Mouse (Mus musculus) stomach, embryonic 14.5 days (tissue): ENCODE results near the gene Spem1. TPM values are rescaled to one million over a fixed set of nuclear protein-coding genes. Genes with fewer than 3 reads are reported as not detected.

ENCODE experiments used
- ATAC-seq: fragments of 200-750 bp; cut with Nextera tagmentation; 2 replicates; pipeline ENCODE4 v1.8.0; 2017; ENCODE audit warnings: low read depth, moderate TSS enrichment; ENCODE audit not compliant: insufficient number of reproducible peaks, insufficient read depth, low FRiP score
- H3K27ac ChIP-seq: fragments of 300-500 bp; sonication (generic); 2 replicates; pipeline ENCODE4 v1.5.1; 2014; ENCODE audit warnings: mild to moderate bottlenecking, low read length, moderate library complexity, mixed read lengths
- H3K27me3 ChIP-seq: fragments of 300-500 bp; sonication (generic); 2 replicates; pipeline ENCODE4 v1.6.1; 2014; ENCODE audit warnings: low read length, control low read depth, mixed read lengths; ENCODE audit not compliant: control insufficient read depth, insufficient read depth
- H3K36me3 ChIP-seq: fragments of 300-500 bp; sonication (generic); 2 replicates; pipeline ENCODE4 v1.6.1; 2014; ENCODE audit warnings: mild to moderate bottlenecking, control low read depth, low read length, moderate library complexity, mixed read lengths; ENCODE audit not compliant: control insufficient read depth, insufficient read depth
- H3K4me1 ChIP-seq: fragments of 300-500 bp; sonication (generic); 2 replicates; pipeline ENCODE4 v1.6.1; 2014; ENCODE audit warnings: low read length, control low read depth, mixed read lengths; ENCODE audit not compliant: control insufficient read depth, insufficient read depth
- H3K4me2 ChIP-seq: fragments of 300-500 bp; sonication (generic); replicated peaks from 2 replicates; pipeline ENCODE4 v1.6.1; 2014; ENCODE audit warnings: low read depth, low read length, control low read depth
- H3K4me3 ChIP-seq: fragments of 300-500 bp; sonication (generic); 2 replicates; pipeline ENCODE4 v1.5.1; 2014; ENCODE audit warnings: low read depth, low read length, control low read depth
- H3K9ac ChIP-seq: fragments of 300-500 bp; sonication (generic); replicated peaks from 2 replicates; pipeline ENCODE4 v1.6.1; 2014; ENCODE audit warnings: low read depth, mild to moderate bottlenecking, control low read depth, low read length, moderate library complexity, mixed read lengths
- H3K9me3 ChIP-seq: fragments of 300-500 bp; sonication (generic); 2 replicates; pipeline ENCODE4 v1.6.1; 2016; ENCODE audit warnings: low read depth, low read length, control low read depth; ENCODE audit not compliant: control insufficient read depth
- WGBS: fragments of 180-500 bp; shearing (Covaris S2); extraction: QIAGEN DNeasy Blood & Tissue Kit; methylation state at CpG from one replicate; pipeline ENCODE4 v1.1.7; 2014; 5-methylcytosine and 5-hydroxymethylcytosine counted together
- polyA plus RNA-seq: library from polyadenylated mRNA; unstranded; fragments of >200 nt; fragmentation: Nextera tagmentation; extraction: Ambion mirVana; gene quantifications from 2 replicates; pipeline ENCODE4 v1.2.1, GENCODE M21; 2014

The Spem1 gene
- polyA plus RNA-seq, 1 experiment from 2014 or later = 0.41 TPM

- H3K4me3 ChIP-seq = no peak overlapping the region
- no peak overlapping the region for H3K27ac ChIP-seq
- H3K36me3 ChIP-seq = peaks cover 22% of the 10 kb centered on the region; the same call in 1 of the 2 replicates
- no peaks in the 10 kb centered on the region for H3K9me3 ChIP-seq
- H3K27me3 ChIP-seq = 0 out of 2 replicates have a peak, but pooled peaks cover 4% of the 10 kb centered on the region
- WGBS = 78% methylated on average over 10 of the region's 10 CpGs
- H3K4me1 ChIP-seq = no peaks in the 10 kb centered on the region
- no peak for ATAC-seq
- no peak overlapping the region for H3K4me2 ChIP-seq
- no peak overlapping the region for H3K9ac ChIP-seq
Measured at GRCm38 (mm10) chr11:69854680-69855079, 32.7 kb upstream of the Spem1 start.

GRCm38 (mm10) chr11:69853994-69854393 is 32.0 kb upstream of the Spem1 start:
- H3K4me1 ChIP-seq = no peaks in the 10 kb centered on the region

GRCm38 (mm10) chr11:69850754-69851153 is 28.8 kb upstream of the Spem1 start:
- peaks cover 28% of the 10 kb centered on the region; the same call in 1 of the 2 replicates for H3K36me3 ChIP-seq
- H3K4me3 ChIP-seq = no peak overlapping the region
- no peaks in the 10 kb centered on the region for H3K27me3 ChIP-seq
- no peak for ATAC-seq
- H3K4me2 ChIP-seq = no peak overlapping the region
- H3K4me1 ChIP-seq = peaks cover 11% of the 10 kb centered on the region
- WGBS = 66% methylated on average over 8 of the region's 8 CpGs
- no peak overlapping the region for H3K27ac ChIP-seq
- no peak overlapping the region for H3K9ac ChIP-seq
- H3K9me3 ChIP-seq = no peaks in the 10 kb centered on the region

More at GRCm38 (mm10) chr11:69853994-69854393, 32.0 kb upstream of the Spem1 start:
- Histone ChIP-seq H3K4me2 (no peak overlapping the region), H3K9ac (no peak overlapping the region), H3K36me3 (peaks cover 28% of the 10 kb centered on the region; the same call in 1 of the 2 replicates), H3K4me3 (no peak overlapping the region), H3K9me3 (no peaks in the 10 kb centered on the region), H3K27me3 (0 out of 2 replicates have a peak, but pooled peaks cover 4% of the 10 kb centered on the region), H3K27ac (no peak overlapping the region)
- WGBS = 60% methylated on average over 7 of the region's 7 CpGs
- peak; percentile 65; the same call in 1 of the 2 replicates for ATAC-seq

- Histone ChIP-seq H3K27ac (no peak overlapping the region), H3K9me3 (no peaks in the 10 kb centered on the region), H3K36me3 (peaks cover 28% of the 10 kb centered on the region; the same call in 1 of the 2 replicates), H3K27me3 (no peaks in the 10 kb centered on the region), H3K4me2 (no peak overlapping the region), H3K4me3 (no peak overlapping the region), H3K4me1 (peaks cover 18% of the 10 kb centered on the region), H3K9ac (no peak overlapping the region)
- no peak for ATAC-seq
- WGBS = 90% methylated on average over 15 of the region's 15 CpGs
Measured at GRCm38 (mm10) chr11:69849884-69850283, 27.9 kb upstream of the Spem1 start.

GRCm38 (mm10) chr11:69849128-69849527 is 27.1 kb upstream of the Spem1 start:
- H3K36me3 ChIP-seq = peaks cover 28% of the 10 kb centered on the region; the same call in 1 of the 2 replicates
- ATAC-seq = no peak
- H3K27ac ChIP-seq = no peak overlapping the region
- H3K4me2 ChIP-seq = no peak overlapping the region
- no peaks in the 10 kb centered on the region for H3K9me3 ChIP-seq
- WGBS = 89% methylated on average over 9 of the region's 9 CpGs
- H3K27me3 ChIP-seq = no peaks in the 10 kb centered on the region
- H3K4me3 ChIP-seq = no peak overlapping the region
- peaks cover 18% of the 10 kb centered on the region for H3K4me1 ChIP-seq
- H3K9ac ChIP-seq = no peak overlapping the region

GRCm38 (mm10) chr11:69848021-69848420 is 26.0 kb upstream of the Spem1 start:
- Histone ChIP-seq H3K4me2 (peak overlapping the region; percentile 89), H3K4me1 (peaks cover 18% of the 10 kb centered on the region), H3K4me3 (no peak overlapping the region), H3K9ac (no peak overlapping the region), H3K27me3 (no peaks in the 10 kb centered on the region), H3K36me3 (peaks cover 28% of the 10 kb centered on the region; the same call in 1 of the 2 replicates), H3K9me3 (no peaks in the 10 kb centered on the region), H3K27ac (no peak overlapping the region)
- ATAC-seq = no peak
- WGBS = 92% methylated on average over 6 of the region's 6 CpGs

- H3K27ac ChIP-seq = peak overlapping the region; percentile 96
- no peaks in the 10 kb centered on the region for H3K9me3 ChIP-seq
- H3K4me2 ChIP-seq = peak overlapping the region; percentile 89
- H3K4me1 ChIP-seq = peaks cover 18% of the 10 kb centered on the region
- peaks cover 28% of the 10 kb centered on the region; the same call in 1 of the 2 replicates for H3K36me3 ChIP-seq
- 10% methylated on average over 37 of the region's 37 CpGs for WGBS
- peak overlapping the region; percentile 82 for H3K9ac ChIP-seq
- no peaks in the 10 kb centered on the region for H3K27me3 ChIP-seq
- peak overlapping the region; percentile 82 for H3K4me3 ChIP-seq
- peak; percentile 38 for ATAC-seq
Measured at GRCm38 (mm10) chr11:69846738-69847688, 25.0 kb upstream of the Spem1 start.

- no peaks in the 10 kb centered on the region for H3K27me3 ChIP-seq
- peak; percentile 93 for ATAC-seq
- H3K9ac ChIP-seq = peak within 1 kb of the TSS; percentile 82
- peaks cover 22% of the 10 kb centered on the region; the same call in 1 of the 2 replicates for H3K36me3 ChIP-seq
- H3K4me1 ChIP-seq = peaks cover 18% of the 10 kb centered on the region
- no peaks in the 10 kb centered on the region for H3K9me3 ChIP-seq
- 2% methylated on average over 37 of the region's 38 CpGs for WGBS
- H3K4me2 ChIP-seq = peak within 1 kb of the TSS; percentile 89
- H3K4me3 ChIP-seq = peak within 1 kb of the TSS; percentile 82
- H3K27ac ChIP-seq = peak within 1 kb of the TSS; percentile 96
Measured at GRCm38 (mm10) chr11:69846198-69846680, 24.3 kb upstream of the Spem1 start, which contains the start of gene Plscr3. Plscr3 (plus strand) TSS chr11:69846376.
